Mouse (Mus musculus) megakaryocyte-erythroid progenitor cell, adult 5 weeks (primary cell): ENCODE data around the gene Vmn1r32. TPM values are rescaled to one million over a fixed set of nuclear protein-coding genes. Genes with fewer than 3 reads are reported as not detected.

Experiments used
- polyA plus RNA-seq: library from polyadenylated mRNA; stranded (reverse); fragments of >175 nt; gene quantifications from 2 replicates; pipeline ENCODE4 v1.2.3, GENCODE M21; 2012

Vmn1r32 gene
- polyA plus RNA-seq = not detected in 2 replicates

GRCm38 (mm10) chr6:66559996-66560395 is at the start of gene Vmn1r32:
Gene Vmn1r32 (minus strand): TSS chr6:66560096.

GRCm38 (mm10) chr6:66535028-66535862 is 24.7 kb downstream of the Vmn1r32 start, which contains the start of gene Mad2l1:
Gene Mad2l1 (plus strand): TSS chr6:66535390.

Other genes with a start within 250 kb of the Vmn1r32 start
- gene Mad2l1, start 24.7 kb downstream of the Vmn1r32 start, polyA plus RNA-seq = 4.0 and 5.1 TPM in 2 replicates
- gene Vmn1r33, start 58.2 kb upstream of the Vmn1r32 start, polyA plus RNA-seq = not detected in 2 replicates
- not detected in 2 replicates for gene Vmn1r34, start 83.8 kb upstream of the Vmn1r32 start, polyA plus RNA-seq
- gene Vmn1r35, start 125.8 kb upstream of the Vmn1r32 start, polyA plus RNA-seq = not detected in 2 replicates
- not detected in 2 replicates for gene Vmn1r36, start 159.1 kb upstream of the Vmn1r32 start, polyA plus RNA-seq
- not detected in 2 replicates for gene Vmn1r37, start 169.3 kb upstream of the Vmn1r32 start, polyA plus RNA-seq
- gene Vmn1r38, start 222.5 kb upstream of the Vmn1r32 start, polyA plus RNA-seq = not detected in 2 replicates